Comparison of ENCODE assay signal across 5 mouse cellular contexts in the genomic region with DNA sequence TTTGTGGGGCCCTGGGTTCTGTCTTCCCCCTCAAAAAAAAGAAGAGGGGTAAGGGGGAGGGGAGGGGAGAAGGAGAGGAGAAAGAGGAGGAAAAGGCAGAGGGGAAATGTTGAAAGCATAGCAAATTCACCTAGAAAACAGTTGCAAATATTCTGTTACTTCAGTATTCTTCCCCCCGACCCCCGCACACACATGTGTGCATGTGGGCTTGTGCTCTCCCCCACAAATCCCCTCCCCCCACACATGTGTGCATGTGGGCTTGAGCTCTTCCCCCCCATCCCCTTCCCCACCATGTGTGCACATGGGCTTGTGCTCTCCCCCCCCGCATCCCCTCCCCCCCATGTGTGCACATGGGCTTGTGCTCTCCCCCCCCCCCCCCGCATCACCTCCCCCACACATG. TPM values are rescaled to one million over a fixed set of nuclear protein-coding genes. Genes with fewer than 3 reads are reported as not detected.
"Had no signal": no experiment of that assay in that cellular context is flagged by ENCODE, and none has a peak within 500 bp of the region (broad histone marks: within the 10 kb centered on the region; RNA-seq: fewer than 3 reads in every experiment).

No protein-coding gene starts in this region.

RNA-seq across cellular contexts. Expression of gene Sytl3, which starts 30.5 kb away (rescaled TPM):
- polyA plus RNA-seq: liver, adult 2 months; liver, embryonic 12.5 days; midbrain, embryonic 12.5 days; myocyte; neural tube, embryonic 11.5 days had no signal
